Mouse (Mus musculus) lung, adult 2 months (tissue): ENCODE measurements at regions not wholly inside any gene's neighbourhood (a gene's known extent, or its start where the extent isn't known, plus 50 kb on each side); places are given as distances from the start of the nearest gene placed in this dataset.
A peak's percentile ranks its signal among the peaks of the same experiment; 100 is the strongest.

Experiments used
- DNase-seq: peaks from one replicate; pipeline ENCODE4 v3.0.0; 2022
- H3K4me1 ChIP-seq: fragments of 200-500 bp; 2 replicates; pipeline ENCODE4 v1.6.1; 2011; ENCODE audit warnings: low read length; ENCODE audit not compliant: control insufficient read depth, insufficient read depth
- H3K4me3 ChIP-seq: fragments of 200-500 bp; replicated peaks from 2 replicates; pipeline ENCODE3; 2011; ENCODE audit warnings: low read depth, mild to moderate bottlenecking, control low read depth, low read length; ENCODE audit errors: extremely low read depth
- CTCF ChIP-seq: fragments of 200-500 bp; IDR thresholded peaks from 2 replicates; pipeline ENCODE4 v1.5.1; 2011; ENCODE audit warnings: mild to moderate bottlenecking, low read length, control low read depth; ENCODE audit not compliant: insufficient read depth
- POLR2A ChIP-seq: fragments of 200-500 bp; IDR thresholded peaks from 2 replicates; pipeline ENCODE4 v1.6.1; 2011; ENCODE audit warnings: low read depth, mild to moderate bottlenecking, control low read depth, low read length, borderline replicate concordance; ENCODE audit errors: extremely low read depth
- WGBS: fragments of 180-500 bp; shearing (Covaris S2); methylation state at CpG from one replicate; pipeline ENCODE4 v1.1.7; 2018; 5-methylcytosine and 5-hydroxymethylcytosine counted together

DNA sequence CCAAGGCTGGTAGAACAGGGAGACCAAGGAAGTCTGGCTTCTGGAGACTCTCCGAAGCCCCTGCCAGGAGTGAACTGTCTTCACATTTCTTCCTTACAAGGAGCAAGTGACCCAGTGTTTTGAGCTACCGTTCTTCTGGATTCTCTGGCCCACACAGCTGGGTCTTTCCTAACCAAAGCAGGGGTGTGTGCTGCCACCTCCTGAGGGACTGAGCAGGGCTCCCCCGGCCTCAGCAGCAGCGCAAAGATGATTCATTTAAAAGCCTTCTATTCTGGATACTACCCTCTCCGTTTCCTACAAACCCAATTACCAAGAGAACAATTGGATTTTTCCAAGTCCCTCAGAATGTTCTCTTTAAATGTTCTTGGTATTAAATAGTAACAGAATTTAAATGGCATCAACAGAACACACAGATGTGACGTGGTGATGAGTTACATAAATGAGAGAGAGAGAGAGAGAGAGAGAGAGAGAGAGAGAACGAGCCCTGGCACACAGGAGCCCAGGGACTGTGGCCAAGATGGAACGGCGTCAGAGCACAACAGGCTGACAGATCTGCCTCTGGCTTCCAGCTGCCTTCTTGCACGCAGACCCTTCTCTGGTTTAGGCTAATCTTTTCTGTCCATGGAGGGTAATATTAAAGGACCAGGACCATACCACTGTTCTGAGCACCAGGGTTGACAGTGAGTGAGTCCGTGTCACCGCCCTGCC, 191.6 kb downstream of the Agtpbp1 start:
- WGBS: 61% methylated on average over 12 of the region's 12 CpGs
- no peaks in the 10 kb centered on the region for H3K4me1 ChIP-seq
- DNase-seq: no peak
- TF ChIP-seq POLR2A (no peak), CTCF (no peak)
- H3K4me3 ChIP-seq: no peak overlapping the region

DNA sequence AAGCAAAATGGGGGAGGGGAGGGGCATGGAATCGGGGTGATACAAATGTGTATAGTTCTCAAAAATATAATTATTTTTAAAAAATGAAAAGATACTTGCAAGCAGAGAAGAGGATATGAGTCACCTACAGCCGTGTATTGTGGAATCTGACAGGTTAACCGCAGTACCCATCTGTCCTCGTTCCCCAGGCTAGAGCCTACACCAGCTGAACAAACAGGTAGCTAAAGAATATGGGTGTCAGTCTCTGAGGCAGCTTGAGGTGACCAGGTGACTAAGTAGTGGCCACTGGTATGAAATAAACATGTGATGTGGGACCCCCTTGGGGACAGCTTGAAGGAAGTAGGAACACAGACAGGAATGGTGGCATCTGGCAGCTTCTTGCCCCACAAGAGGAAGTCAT, 192.2 kb downstream of the Agtpbp1 start:
- no peak for DNase-seq
- 76% methylated on average over 4 of the region's 4 CpGs for WGBS
- no peak for TF ChIP-seq CTCF
- no peak for TF ChIP-seq POLR2A
- Histone ChIP-seq H3K4me1 (no peaks in the 10 kb centered on the region), H3K4me3 (no peak overlapping the region)

DNA sequence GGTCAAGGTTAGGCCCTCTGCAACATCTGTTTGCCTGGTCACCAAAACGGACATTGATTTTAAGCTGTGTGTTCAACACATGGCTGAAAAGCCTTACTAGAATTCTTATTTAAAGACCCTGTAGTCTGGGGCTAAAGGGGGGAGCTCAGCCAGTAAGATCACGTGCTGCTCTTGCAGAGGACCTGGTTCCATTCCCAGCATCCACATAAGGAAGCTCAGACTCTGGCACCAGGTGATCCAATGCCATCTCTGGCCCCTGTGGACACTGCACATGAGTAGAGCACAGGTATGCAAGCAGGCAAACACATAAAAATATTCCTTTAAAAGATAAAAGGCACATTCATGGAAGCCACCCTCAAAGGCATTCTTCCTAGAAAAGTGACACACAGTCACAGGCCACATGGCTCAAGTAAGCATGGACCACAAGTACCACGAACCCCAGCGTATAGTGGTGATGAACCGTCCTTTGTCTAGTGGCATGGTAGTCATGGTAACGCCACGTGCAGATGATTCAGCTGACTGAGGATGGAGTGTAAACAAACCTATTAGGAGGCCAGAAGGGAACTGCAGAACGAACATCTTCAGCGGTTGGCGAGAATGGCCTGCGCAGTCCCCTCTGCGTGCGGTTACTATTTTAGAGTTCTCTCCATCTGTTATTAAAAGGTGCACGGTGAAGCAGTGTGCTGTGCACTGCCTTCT, 197.3 kb downstream of the Agtpbp1 start:
- no peak for DNase-seq

DNA sequence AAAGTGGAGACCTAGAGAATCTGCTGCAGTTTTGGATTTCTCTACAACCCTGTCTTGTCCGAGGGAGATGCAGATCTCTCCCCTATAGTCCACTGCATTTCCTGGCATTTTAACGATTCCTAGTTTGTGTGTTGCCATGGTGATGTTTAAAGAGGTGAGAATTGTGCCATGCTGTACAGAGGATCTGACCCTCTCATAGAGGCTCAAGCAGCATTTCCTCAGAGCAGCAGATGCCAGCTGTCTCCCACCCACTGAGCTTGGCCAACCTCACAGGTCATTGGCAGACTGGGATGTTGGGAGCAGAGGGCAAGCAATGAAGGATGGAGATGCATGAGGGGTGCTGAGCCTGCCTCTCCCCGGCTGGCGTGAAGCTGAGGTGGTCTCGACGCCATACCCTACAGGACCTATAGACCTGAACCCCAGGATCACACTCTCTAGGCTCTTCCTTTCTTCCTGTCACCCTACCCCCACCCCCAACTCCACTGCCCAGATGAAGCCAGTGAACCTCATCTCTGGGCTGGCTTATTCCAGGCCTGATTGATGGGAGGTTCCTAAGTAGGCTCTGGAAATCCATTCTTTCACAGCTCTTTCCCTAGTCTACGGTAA, 198.0 kb downstream of the Agtpbp1 start:
- no peak overlapping the region for H3K4me3 ChIP-seq
- no peak for TF ChIP-seq POLR2A
- no peak for TF ChIP-seq CTCF
- DNase-seq: no peak
- 74% methylated on average over 7 of the region's 7 CpGs for WGBS
- no peaks in the 10 kb centered on the region for H3K4me1 ChIP-seq

More for the DNA sequence above, 197.3 kb downstream of the Agtpbp1 start:
- no peak for TF ChIP-seq CTCF
- TF ChIP-seq POLR2A: no peak
- 74% methylated on average over 14 of the region's 14 CpGs for WGBS
- Histone ChIP-seq H3K4me3 (no peak overlapping the region), H3K4me1 (no peaks in the 10 kb centered on the region)

DNA sequence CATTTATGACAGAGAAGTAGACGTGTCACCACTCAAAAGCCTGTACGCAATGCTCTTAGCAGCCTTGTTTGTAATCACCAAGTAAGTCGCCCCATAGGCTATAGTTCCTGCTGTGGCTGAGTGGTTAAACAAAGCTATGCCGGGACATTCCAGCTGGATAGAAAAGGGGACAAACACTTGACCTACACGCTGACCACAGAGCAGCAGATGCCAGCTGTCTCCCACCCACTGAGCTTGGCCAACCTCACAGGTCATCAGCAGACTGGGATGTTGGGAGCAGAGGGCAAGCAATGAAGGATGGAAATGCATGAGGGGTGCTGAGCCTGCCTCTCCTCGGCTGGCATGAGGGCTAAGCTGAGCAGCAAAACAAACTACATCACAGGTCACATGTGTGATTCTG, 199.2 kb downstream of the Agtpbp1 start:
- DNase-seq: no peak
- no peak for TF ChIP-seq CTCF
- no peak for TF ChIP-seq POLR2A
- 55% methylated on average over 6 of the region's 6 CpGs for WGBS
- Histone ChIP-seq H3K4me1 (no peaks in the 10 kb centered on the region), H3K4me3 (no peak overlapping the region)

DNA sequence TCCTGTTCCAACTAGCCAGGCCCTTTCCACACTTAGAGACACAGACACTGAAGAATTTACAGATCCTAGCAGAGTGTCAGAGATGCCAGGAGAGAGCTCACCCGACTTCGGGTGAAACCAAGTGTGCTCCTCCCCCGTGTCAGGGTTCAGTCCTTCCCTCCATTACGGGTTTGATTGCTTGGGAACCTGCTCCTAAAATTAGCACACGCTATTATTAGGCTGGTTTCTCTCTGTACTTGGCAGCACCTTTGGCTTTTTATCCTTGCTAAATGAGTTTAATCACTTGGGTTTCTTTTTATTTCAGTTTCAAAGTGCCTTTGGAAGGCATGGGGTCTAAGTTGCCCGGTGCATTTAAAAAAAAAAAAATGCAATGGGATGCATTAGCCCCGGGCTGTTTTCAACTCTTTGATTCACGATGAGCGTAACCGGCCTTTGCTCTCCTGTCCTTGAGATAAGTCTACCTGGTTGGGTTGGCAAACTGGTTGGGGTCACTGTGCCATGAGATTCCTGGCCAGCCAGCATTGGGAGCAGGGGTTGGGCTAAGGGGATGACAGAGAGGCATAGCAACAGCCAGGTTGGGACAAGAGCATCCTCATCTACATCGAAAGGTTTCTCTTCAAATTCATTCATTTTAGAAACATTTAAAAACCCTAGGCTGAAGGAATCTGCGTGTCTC, 214.7 kb downstream of the Agtpbp1 start:
- no peak for DNase-seq
- no peak for TF ChIP-seq CTCF
- TF ChIP-seq POLR2A: no peak
- Histone ChIP-seq H3K4me3 (no peak overlapping the region), H3K4me1 (no peaks in the 10 kb centered on the region)
- WGBS: 82% methylated on average over 12 of the region's 12 CpGs

DNA sequence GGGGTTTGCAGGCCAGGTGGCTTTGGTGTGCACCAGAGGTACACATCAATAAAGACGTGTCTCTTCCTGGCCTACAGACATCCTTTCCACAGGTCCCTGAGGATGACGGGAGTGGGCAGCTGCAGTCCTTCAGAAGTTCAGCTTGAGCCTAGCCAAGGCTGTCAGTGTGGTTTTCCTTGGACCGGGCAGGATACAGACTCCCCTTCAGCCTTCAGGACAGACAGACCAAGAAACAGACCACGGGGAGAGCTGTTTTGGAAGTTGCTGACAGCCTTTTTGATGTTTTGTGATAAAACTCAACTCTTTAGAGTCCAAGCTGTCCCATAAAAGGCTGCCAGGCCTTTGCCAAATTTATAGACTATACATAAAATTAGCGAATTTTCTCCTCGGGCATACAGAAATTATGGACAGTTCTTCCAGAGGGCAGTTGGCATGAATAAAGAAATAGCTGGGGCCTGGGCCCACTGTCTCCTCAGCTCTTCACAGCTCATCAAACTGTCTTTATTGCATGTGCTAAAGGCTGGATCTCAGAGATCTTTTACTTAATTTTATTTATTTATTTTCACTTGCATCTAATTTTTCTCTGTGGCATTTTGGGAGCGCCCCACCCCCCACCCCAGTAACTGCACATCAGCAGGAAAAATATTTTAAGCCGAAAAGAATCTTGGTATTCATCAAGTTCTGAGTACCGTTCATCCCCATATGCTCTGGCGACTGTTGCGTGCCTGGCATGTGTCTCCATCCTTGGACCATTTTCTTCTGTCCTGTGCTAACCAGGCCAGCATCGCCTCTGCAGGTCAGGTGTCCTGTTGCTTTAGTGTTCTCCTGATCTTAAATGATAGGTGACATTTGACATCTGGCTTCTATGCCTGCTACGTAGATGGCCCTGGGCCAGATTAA, 216.2 kb downstream of the Agtpbp1 start:
- no peak for TF ChIP-seq CTCF
- TF ChIP-seq POLR2A: no peak
- DNase-seq: no peak
- H3K4me3 ChIP-seq: no peak overlapping the region
- H3K4me1 ChIP-seq: no peaks in the 10 kb centered on the region
- 66% methylated on average over 13 of the region's 13 CpGs for WGBS

DNA sequence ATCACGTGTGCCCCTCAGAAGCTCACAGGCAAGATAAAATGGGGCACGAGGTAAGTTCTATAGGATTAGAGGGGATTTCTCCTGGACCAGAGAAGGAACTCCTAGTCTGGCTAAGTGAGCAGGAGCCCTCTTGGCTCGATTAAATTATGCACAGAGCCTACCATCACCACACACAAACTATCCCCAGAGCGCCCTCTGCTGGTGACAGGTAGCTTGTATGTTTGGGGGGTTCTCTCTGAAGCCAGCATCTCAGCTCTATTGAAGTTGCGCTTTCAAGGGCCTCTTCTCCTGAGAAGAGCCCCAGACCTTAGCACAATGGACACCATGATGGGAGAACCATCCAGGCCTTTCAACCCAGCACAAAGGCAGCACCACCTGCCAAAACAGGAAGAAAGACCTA, 219.6 kb downstream of the Agtpbp1 start:
- peak; percentile 61 for DNase-seq
- Histone ChIP-seq H3K4me3 (no peak overlapping the region), H3K4me1 (no peaks in the 10 kb centered on the region)
- TF ChIP-seq CTCF (peak; percentile 59), POLR2A (no peak)
- WGBS: 43% methylated on average over 5 of the region's 5 CpGs
